8 mouse cellular contexts compared by ENCODE assay signal in genomic region chr13:43304700-43305099, GRCm38 (mm10). TPM values are rescaled to one million over a fixed set of nuclear protein-coding genes. Genes with fewer than 3 reads are reported as not detected.
DNase-seq lines count a peak whose midpoint lies in the region; ATAC-seq lines count a peak whose summit lies in the region.

No protein-coding gene starts in this region.

- peak overlapping the region; percentile 86; the same call in 1 of the 2 replicates for H3K27ac ChIP-seq in embryonic facial prominence, embryonic 13.5 days
- H3K27ac ChIP-seq in midbrain, embryonic 10.5 days (replicated peaks), result peak overlapping the region; percentile 80

- ATAC-seq in embryonic facial prominence, embryonic 13.5 days (ENCODE audit: insufficient number of reproducible peaks, insufficient read depth, low FRiP score, low TSS enrichment, low read depth), result no peak

- peaks cover 34% of the 10 kb centered on the region for H3K27me3 ChIP-seq in embryonic facial prominence, embryonic 13.5 days
- H3K27me3 ChIP-seq in midbrain, embryonic 10.5 days (ENCODE audit: low read depth, poor library complexity, severe bottlenecking), result peaks cover 71% of the 10 kb centered on the region

- peak overlapping the region; percentile 97 for H3K4me2 ChIP-seq in embryonic facial prominence, embryonic 13.5 days

- no peaks in the 10 kb centered on the region for H3K36me3 ChIP-seq in embryonic facial prominence, embryonic 13.5 days
- H3K36me3 ChIP-seq in midbrain, embryonic 10.5 days, result no peaks in the 10 kb centered on the region

- peak; percentile 55 for DNase-seq in adrenal gland, adult 2 months
- DNase-seq in adrenal gland, postnatal 4 days (ENCODE audit: low spot score in 2 of 2), result no peak
- DNase-seq in NIH3T3 (ENCODE audit: low read depth), result peak; percentile 22
- peak; percentile 73 to 78 for DNase-seq in heart, postnatal 10 days
- DNase-seq in large intestine, adult 2 months (ENCODE audit: low read depth, low spot score), result peak; percentile 54
- no peak for DNase-seq in midbrain, embryonic 10.5 days (ENCODE audit: low spot score)
- peak; percentile 9 to 33 for DNase-seq in thymus, postnatal 36 days

- 25% methylated on average over 11 of the region's 11 CpGs for WGBS in embryonic facial prominence, embryonic 13.5 days
- WGBS in large intestine, adult 2 months, result 13% methylated on average over 11 of the region's 11 CpGs
- 25% methylated on average over 11 of the region's 11 CpGs for WGBS in midbrain, embryonic 10.5 days

- peaks cover 38% of the 10 kb centered on the region for H3K4me1 ChIP-seq in embryonic facial prominence, embryonic 13.5 days
- H3K4me1 ChIP-seq in midbrain, embryonic 10.5 days, result peaks cover 33% of the 10 kb centered on the region

- peak overlapping the region; percentile 72 for H3K4me3 ChIP-seq in embryonic facial prominence, embryonic 13.5 days
- H3K4me3 ChIP-seq in midbrain, embryonic 10.5 days, result peak overlapping the region; percentile 78

- intact Hi-C loops in heart, postnatal 10 days (cut with DNase I), result loop anchor here (5.0 kb wide), 1 partner anchor 63 kb away; the partner anchor contains the start of gene Sirt5

- H3K9me3 ChIP-seq in embryonic facial prominence, embryonic 13.5 days, result peaks cover 2% of the 10 kb centered on the region; the same call in 1 of the 2 replicates
- peaks cover 7% of the 10 kb centered on the region for H3K9me3 ChIP-seq in midbrain, embryonic 10.5 days (replicated peaks)

- peak overlapping the region; percentile 80 for H3K9ac ChIP-seq in embryonic facial prominence, embryonic 13.5 days

RNA-seq across cellular contexts. Expression of gene Gfod1, which starts 0.7 kb away (rescaled TPM):
- total RNA-seq in adrenal gland, adult 2 months (2021), result 10 to 100 TPM in 1 of 2 experiments, 1 to 10 TPM in 1; 8.4 to 10.1 TPM
- polyA plus RNA-seq in adrenal gland, adult 2 months (2012; rRNA removed), result 3.0 and 3.3 TPM in 2 replicates
- 10 to 100 TPM; 10.3 to 10.4 TPM for total RNA-seq in adrenal gland, postnatal 4 days (2021)
- 0.74 and 1.0 TPM in 2 replicates for polyA plus RNA-seq in embryonic facial prominence, embryonic 13.5 days (2015; fragmentation: Nextera tagmentation; extraction: Ambion mirVana)
- 10 to 100 TPM; 28.8 to 34.0 TPM for total RNA-seq in heart, postnatal 10 days (2021)
- 1.2 and 2.5 TPM in 2 replicates for polyA plus RNA-seq in large intestine, adult 2 months (2012; rRNA removed)
- 0.10 and 0.37 TPM in 2 replicates for polyA plus RNA-seq in midbrain, embryonic 10.5 days (2016; fragmentation: Nextera tagmentation; extraction: Ambion mirVana)

Comparison
In these comparisons a context has a peak if more than half of its experiments do, and no peak if none do; other contexts are left out.
1. DNase-seq: peak in adrenal gland, adult 2 months (single experiment), NIH3T3 (single experiment), heart, postnatal 10 days (2 of 2), large intestine, adult 2 months (single experiment) and thymus, postnatal 36 days (2 of 2); none in adrenal gland, postnatal 4 days (0 of 2) and midbrain, embryonic 10.5 days (single experiment).